Mouse (Mus musculus): ENCODE data around the gene Ankib1.

- TF ChIP-seq POLR2A (IDR thresholded peaks at IDR 0.05; ENCODE audit: low read depth, low read length) (no peak), CTCF (IDR thresholded peaks at IDR 0.05; ENCODE audit: extremely low read depth, insufficient read depth, insufficient read length, insufficient replicate concordance) (no peak)
These were observed 145.6 kb downstream of the Ankib1 start, which contains the start of gene Gatad1 for GRCm38 (mm10) chr5:3657085-3657484.

All from spleen, adult 2 months (tissue).